Comparison of ENCODE assay signal across 9 mouse cellular contexts in the genomic region with DNA sequence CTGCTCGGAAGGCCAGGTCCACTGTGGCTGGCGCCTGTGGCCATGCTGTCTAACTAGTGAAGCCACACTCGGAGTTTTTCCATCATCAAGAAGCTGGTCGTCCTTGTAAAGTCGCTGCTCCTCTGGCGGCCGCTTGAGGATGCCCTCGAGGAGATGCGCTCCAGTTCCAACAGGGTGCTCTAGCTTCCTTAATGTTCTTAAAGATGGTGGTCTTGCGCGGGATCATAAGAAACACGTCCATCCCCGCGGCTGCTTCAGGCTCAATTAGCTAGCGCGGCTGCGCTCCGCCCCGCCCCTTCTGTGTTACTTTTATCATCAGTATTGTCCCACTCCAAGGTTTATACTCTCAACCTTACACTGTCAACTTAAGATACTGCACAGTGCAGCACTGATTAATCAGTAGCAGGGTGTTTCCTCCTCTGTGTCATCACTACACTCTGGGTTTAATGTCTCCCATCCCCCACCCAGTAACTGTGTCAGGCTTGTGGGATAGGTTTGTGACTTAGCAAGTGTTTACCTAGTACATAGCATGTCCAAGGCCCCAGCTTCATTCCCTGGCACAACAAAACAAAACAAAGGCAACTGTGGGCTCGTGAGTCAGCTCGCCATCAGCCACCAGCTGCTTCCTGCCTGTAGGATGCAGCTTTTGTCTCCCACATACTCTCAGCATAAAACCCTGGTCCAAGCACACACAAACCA. TPM values are rescaled to one million over a fixed set of nuclear protein-coding genes. Genes with fewer than 3 reads are reported as not detected.
DNase-seq lines count a peak whose midpoint lies in the region; ATAC-seq and TF ChIP-seq lines count a peak whose summit lies in the region.
"Had no signal": no experiment of that assay in that cellular context is flagged by ENCODE, and none has a peak within 500 bp of the region (broad histone marks: within the 10 kb centered on the region; RNA-seq: fewer than 3 reads in every experiment).

No protein-coding gene starts in this region.

- H3K36me3 ChIP-seq in lung, embryonic 14.5 days (ENCODE audit: insufficient read depth) = no peaks in the 10 kb centered on the region
- no peaks in the 10 kb centered on the region for H3K36me3 ChIP-seq in neural tube, embryonic 11.5 days (ENCODE audit: control insufficient read depth, insufficient read depth, low read length)
- H3K36me3 ChIP-seq: liver, embryonic 15.5 days had no signal

- TF ChIP-seq CTCF in lung, embryonic 14.5 days (IDR thresholded peaks at IDR 0.05; ENCODE audit: low read depth) = no peak

- no peaks in the 10 kb centered on the region for H3K27me3 ChIP-seq in lung, embryonic 14.5 days (ENCODE audit: insufficient read depth, low read length)
- H3K27me3 ChIP-seq in neural tube, embryonic 11.5 days (ENCODE audit: control insufficient read depth, insufficient read depth, low read length) = no peaks in the 10 kb centered on the region

- H3K27ac ChIP-seq in lung, embryonic 14.5 days (ENCODE audit: low read depth) = no peak overlapping the region
- H3K27ac ChIP-seq in neural tube, embryonic 11.5 days (ENCODE audit: low read depth, low read length) = no peak overlapping the region
- H3K27ac ChIP-seq: liver, embryonic 15.5 days had no signal

- H3K4me2 ChIP-seq in lung, embryonic 14.5 days = no peak overlapping the region
- H3K4me2 ChIP-seq in neural tube, embryonic 11.5 days (ENCODE audit: low read depth) = no peak overlapping the region
- H3K4me2 ChIP-seq: liver, embryonic 15.5 days had no signal

- H3K4me3 ChIP-seq in lung, embryonic 14.5 days (ENCODE audit: low read depth, low read length) = no peak overlapping the region
- no peak overlapping the region for H3K4me3 ChIP-seq in neural tube, embryonic 11.5 days (ENCODE audit: low read depth, low read length)
- H3K4me3 ChIP-seq: erythroblast, embryonic 14.5 days; liver, embryonic 15.5 days had no signal

- no peak overlapping the region for H3K9ac ChIP-seq in lung, embryonic 14.5 days
- no peak overlapping the region for H3K9ac ChIP-seq in neural tube, embryonic 11.5 days (ENCODE audit: low read length)
- H3K9ac ChIP-seq: liver, embryonic 15.5 days had no signal

- H3K9me3 ChIP-seq in lung, embryonic 14.5 days (ENCODE audit: low read depth, low read length) = no peaks in the 10 kb centered on the region
- no peaks in the 10 kb centered on the region for H3K9me3 ChIP-seq in neural tube, embryonic 11.5 days (ENCODE audit: control insufficient read depth, low read length)
- H3K9me3 ChIP-seq: liver, embryonic 15.5 days had no signal

- 66% methylated on average over 21 of the region's 21 CpGs for WGBS in lung, embryonic 14.5 days
- 64% methylated on average over 21 of the region's 21 CpGs for WGBS in neural tube, embryonic 11.5 days

- H3K4me1 ChIP-seq in lung, embryonic 14.5 days (ENCODE audit: insufficient read depth) = peaks cover 26% of the 10 kb centered on the region
- H3K4me1 ChIP-seq in neural tube, embryonic 11.5 days (ENCODE audit: control insufficient read depth, insufficient read depth, low read length) = peaks cover 10% of the 10 kb centered on the region; the same call in 1 of the 2 replicates

- DNase-seq in lung, embryonic 14.5 days = peak; percentile 45
- DNase-seq in lung, postnatal 4 days = no peak
- peak; percentile 84 for DNase-seq in brain, adult 2 months (ENCODE audit: low read depth, low spot score)
- DNase-seq in frontal cortex, postnatal 36 days (ENCODE audit: low spot score in 2 of 2) = peak; percentile 29 to 39
- peak; percentile 20 for DNase-seq in neural tube, embryonic 11.5 days (ENCODE audit: low spot score)
- no peak for DNase-seq in kidney, adult 9 months

- peak; percentile 10; the same call in 1 of the 2 replicates for ATAC-seq in lung, embryonic 14.5 days (ENCODE audit: insufficient read depth)
- peak; percentile 40; the same call in 1 of the 2 replicates for ATAC-seq in neural tube, embryonic 11.5 days (ENCODE audit: insufficient read depth, low FRiP score, low TSS enrichment)
- no peak for ATAC-seq in monocyte, adult 5-6 weeks (replicated peaks; ENCODE audit: insufficient number of reproducible peaks, low FRiP score, low TSS enrichment, poor library complexity, severe bottlenecking)

RNA-seq across cellular contexts. Expression of a gene that starts 41.1 kb away (rescaled TPM):
- polyA plus RNA-seq in lung, embryonic 14.5 days (2014; fragmentation: Nextera tagmentation; extraction: Ambion mirVana) = 22.5 TPM in 2 replicates
- polyA plus RNA-seq in neural tube, embryonic 11.5 days (2014; fragmentation: Nextera tagmentation; extraction: Ambion mirVana) = 27.0 and 27.5 TPM in 2 replicates
- total RNA-seq in monocyte, adult 5-6 weeks (2017) = 11.7 to 22.8 TPM (median 18.7 TPM) in 3 replicates

Comparison
In these comparisons a context has a peak if more than half of its experiments do, and no peak if none do; other contexts are left out.
1. DNase-seq: peak in lung, embryonic 14.5 days (single experiment), brain, adult 2 months (single experiment), frontal cortex, postnatal 36 days (2 of 2) and neural tube, embryonic 11.5 days (single experiment); none in lung, postnatal 4 days (0 of 2) and kidney, adult 9 months (single experiment).